Comparison of ENCODE assay signal across 7 mouse cellular contexts in genomic region chr14:23575951-23576350, GRCm38 (mm10).
DNase-seq lines count a peak whose midpoint lies in the region; ATAC-seq and TF ChIP-seq lines count a peak whose summit lies in the region.

No protein-coding gene starts in this region.

- H3K4me2 ChIP-seq in forebrain, embryonic 13.5 days: no peak overlapping the region
- no peak overlapping the region for H3K4me2 ChIP-seq in midbrain, embryonic 14.5 days (ENCODE audit: low read length)

- H3K36me3 ChIP-seq in forebrain, embryonic 13.5 days (ENCODE audit: poor library complexity, severe bottlenecking): no peaks in the 10 kb centered on the region
- H3K36me3 ChIP-seq in midbrain, embryonic 14.5 days (ENCODE audit: control insufficient read depth, insufficient read depth, low read length): no peaks in the 10 kb centered on the region

- no peak for DNase-seq in left cerebral cortex, adult 2 months (ENCODE audit: extremely low spot score in 1 of 2, low spot score in 2 of 2)
- DNase-seq in left cerebral cortex, postnatal 36 days (ENCODE audit: low spot score in 2 of 2): no peak
- DNase-seq in adrenal gland, postnatal 14 days: peak; percentile 32
- peak; percentile 77 for DNase-seq in midbrain, embryonic 14.5 days
- DNase-seq in T-cell, adult 2 months (ENCODE audit: low spot score): no peak
- DNase-seq in gastrocnemius, postnatal 25 days: no peak

- 3% methylated on average over 2 of the region's 2 CpGs for WGBS in forebrain, embryonic 13.5 days
- WGBS in midbrain, embryonic 14.5 days: 0% methylated on average over 2 of the region's 2 CpGs

- H3K27ac ChIP-seq in left cerebral cortex, adult 2 months: no peak overlapping the region
- H3K27ac ChIP-seq in forebrain, embryonic 13.5 days: no peak overlapping the region
- no peak overlapping the region for H3K27ac ChIP-seq in midbrain, embryonic 14.5 days (replicated peaks; ENCODE audit: low read depth, low read length)

- H3K4me1 ChIP-seq in forebrain, embryonic 13.5 days: no peaks in the 10 kb centered on the region
- H3K4me1 ChIP-seq in midbrain, embryonic 14.5 days (ENCODE audit: control insufficient read depth, insufficient read depth, low read length): 0 out of 2 replicates have a peak, but pooled peaks cover 3% of the 10 kb centered on the region

- TF ChIP-seq CTCF in left cerebral cortex, adult 2 months (IDR thresholded peaks at IDR 0.05): peak; percentile 58

- peak; percentile 76 for ATAC-seq in forebrain, embryonic 13.5 days
- no peak for ATAC-seq in midbrain, embryonic 14.5 days (ENCODE audit: low FRiP score, low TSS enrichment)

- H3K4me3 ChIP-seq in left cerebral cortex, adult 2 months: no peak overlapping the region
- no peak overlapping the region for H3K4me3 ChIP-seq in forebrain, embryonic 13.5 days
- no peak overlapping the region for H3K4me3 ChIP-seq in midbrain, embryonic 14.5 days (replicated peaks; ENCODE audit: low read depth, low read length)

- peaks cover 4% of the 10 kb centered on the region; the same call in 1 of the 2 replicates for H3K27me3 ChIP-seq in forebrain, embryonic 13.5 days
- no peaks in the 10 kb centered on the region for H3K27me3 ChIP-seq in midbrain, embryonic 14.5 days (ENCODE audit: control insufficient read depth, insufficient read depth, low read length)

- intact Hi-C loops in left cerebral cortex, adult 2 months (cut with DNase I): loop anchor here (2.0 to 5.0 kb wide), 2 partner anchors 433 to 476 kb away; no protein-coding TSS in a partner anchor
- intact Hi-C loops in left cerebral cortex, postnatal 36 days (cut with DNase I): loop anchor here (2.0 to 10.0 kb wide), 2 partner anchors 433 to 489 kb away; no protein-coding TSS in a partner anchor

- H3K9ac ChIP-seq in forebrain, embryonic 13.5 days: no peak overlapping the region
- no peak overlapping the region for H3K9ac ChIP-seq in midbrain, embryonic 14.5 days (replicated peaks; ENCODE audit: low read length)

- H3K9me3 ChIP-seq in forebrain, embryonic 13.5 days (replicated peaks): no peaks in the 10 kb centered on the region
- no peaks in the 10 kb centered on the region for H3K9me3 ChIP-seq in midbrain, embryonic 14.5 days (ENCODE audit: control insufficient read depth, low read length)

Comparison
In these comparisons a context has a peak if more than half of its experiments do, and no peak if none do; other contexts are left out.
1. DNase-seq: peak in adrenal gland, postnatal 14 days (single experiment) and midbrain, embryonic 14.5 days (single experiment); none in left cerebral cortex, adult 2 months (0 of 2), left cerebral cortex, postnatal 36 days (0 of 2), T-cell, adult 2 months (single experiment) and gastrocnemius, postnatal 25 days (single experiment).